Mouse (Mus musculus): ENCODE measurements around the gene Gstt2. TPM values are rescaled to one million over a fixed set of nuclear protein-coding genes. Genes with fewer than 3 reads are reported as not detected.

Gstt2 gene
- 253 and 308 TPM in 2 replicates for total RNA-seq (2014; rRNA removed)
- polyA plus RNA-seq (2012; rRNA removed) = 357 and 830 TPM in 2 replicates

- Histone ChIP-seq H3K4me1 (ENCODE audit: control insufficient read depth, insufficient read depth, low read length) (peaks cover 6% of the 10 kb centered on the region; the same call in 1 of the 2 replicates), H3K27ac (replicated peaks; ENCODE audit: insufficient read depth, low read depth, low read length) (peak within 1 kb of the TSS; percentile 65), H3K9ac (ENCODE audit: low read depth, low read length) (peak within 1 kb of the TSS; percentile 54), H3K79me2 (ENCODE audit: control insufficient read depth, insufficient read depth, low read length) (no peaks in the 10 kb centered on the region), H3K4me3 (ENCODE audit: insufficient read depth, low read depth, low read length) (peak within 1 kb of the TSS; percentile 37), H3K27me3 (ENCODE audit: control insufficient read depth, insufficient read depth, low read length) (no peaks in the 10 kb centered on the region), H3K36me3 (ENCODE audit: control insufficient read depth, insufficient read depth, low read length) (no peaks in the 10 kb centered on the region)
- DNase-seq (ENCODE audit: extremely low read depth, low read depth, low spot score) = peak; percentile 97
- WGBS = under 1% methylated on average over 21 of the region's 21 CpGs
- TF ChIP-seq POLR2A (IDR thresholded peaks at IDR 0.05; ENCODE audit: extremely low read depth, insufficient read depth, low read length) (0 out of 2 replicates have a peak, but pooled peaks have one; percentile 22), CTCF (IDR thresholded peaks at IDR 0.05; ENCODE audit: low read depth, low read length) (peak; percentile 14; the same call in 1 of the 2 replicates)
Measured at GRCm38 (mm10) chr10:75837248-75837759, at the start of gene Gstt2. Gene Gstt2, minus strand, starts transcription at chr10:75837424.

- DNase-seq (ENCODE audit: extremely low read depth, low read depth, low spot score) = no peak
- peaks cover 6% of the 10 kb centered on the region; the same call in 1 of the 2 replicates for H3K4me1 ChIP-seq (ENCODE audit: control insufficient read depth, insufficient read depth, low read length)
- no peaks in the 10 kb centered on the region for H3K79me2 ChIP-seq (ENCODE audit: control insufficient read depth, insufficient read depth, low read length)
- H3K36me3 ChIP-seq (ENCODE audit: control insufficient read depth, insufficient read depth, low read length) = no peaks in the 10 kb centered on the region
- no peaks in the 10 kb centered on the region for H3K27me3 ChIP-seq (ENCODE audit: control insufficient read depth, insufficient read depth, low read length)
- WGBS = 90% methylated on average over 8 of the region's 8 CpGs
- H3K9ac ChIP-seq (ENCODE audit: low read depth, low read length) = no peak overlapping the region
- no peak overlapping the region for H3K4me3 ChIP-seq (ENCODE audit: insufficient read depth, low read depth, low read length)
- no peak overlapping the region for H3K27ac ChIP-seq (replicated peaks; ENCODE audit: insufficient read depth, low read depth, low read length)
- TF ChIP-seq POLR2A (IDR thresholded peaks at IDR 0.05; ENCODE audit: extremely low read depth, insufficient read depth, low read length) (no peak), CTCF (IDR thresholded peaks at IDR 0.05; ENCODE audit: low read depth, low read length) (no peak)
Measured at GRCm38 (mm10) chr10:75884742-75885141, 47.5 kb upstream of the Gstt2 start.

- under 1% methylated on average over 10 of the region's 10 CpGs for WGBS
- no peaks in the 10 kb centered on the region for H3K36me3 ChIP-seq (ENCODE audit: control insufficient read depth, insufficient read depth, low read length)
- TF ChIP-seq POLR2A (IDR thresholded peaks at IDR 0.05; ENCODE audit: extremely low read depth, insufficient read depth, low read length) (no peak), CTCF (IDR thresholded peaks at IDR 0.05; ENCODE audit: low read depth, low read length) (peak; percentile 75)
- no peaks in the 10 kb centered on the region for H3K27me3 ChIP-seq (ENCODE audit: control insufficient read depth, insufficient read depth, low read length)
- H3K9ac ChIP-seq (ENCODE audit: low read depth, low read length) = peak overlapping the region; percentile 76
- peak; percentile 86 for DNase-seq (ENCODE audit: extremely low read depth, low read depth, low spot score)
- H3K79me2 ChIP-seq (ENCODE audit: control insufficient read depth, insufficient read depth, low read length) = no peaks in the 10 kb centered on the region
- H3K4me1 ChIP-seq (ENCODE audit: control insufficient read depth, insufficient read depth, low read length) = peaks cover 6% of the 10 kb centered on the region; the same call in 1 of the 2 replicates
- peak overlapping the region; percentile 27 for H3K4me3 ChIP-seq (ENCODE audit: insufficient read depth, low read depth, low read length)
- peak overlapping the region; percentile 85 for H3K27ac ChIP-seq (replicated peaks; ENCODE audit: insufficient read depth, low read depth, low read length)
Measured at GRCm38 (mm10) chr10:75883232-75883552, 46.0 kb upstream of the Gstt2 start.

- H3K4me1 ChIP-seq (ENCODE audit: control insufficient read depth, insufficient read depth, low read length) = peaks cover 6% of the 10 kb centered on the region; the same call in 1 of the 2 replicates
- no peaks in the 10 kb centered on the region for H3K79me2 ChIP-seq (ENCODE audit: control insufficient read depth, insufficient read depth, low read length)
- peak overlapping the region; percentile 27 for H3K4me3 ChIP-seq (ENCODE audit: insufficient read depth, low read depth, low read length)
- H3K9ac ChIP-seq (ENCODE audit: low read depth, low read length) = peak overlapping the region; percentile 76
- H3K27ac ChIP-seq (replicated peaks; ENCODE audit: insufficient read depth, low read depth, low read length) = peak overlapping the region; percentile 85
- DNase-seq (ENCODE audit: extremely low read depth, low read depth, low spot score) = no peak
- H3K27me3 ChIP-seq (ENCODE audit: control insufficient read depth, insufficient read depth, low read length) = no peaks in the 10 kb centered on the region
- WGBS = 7% methylated on average over 15 of the region's 15 CpGs
- TF ChIP-seq POLR2A (IDR thresholded peaks at IDR 0.05; ENCODE audit: extremely low read depth, insufficient read depth, low read length) (peak; percentile 38; the same call in 1 of the 2 replicates), CTCF (IDR thresholded peaks at IDR 0.05; ENCODE audit: low read depth, low read length) (no peak)
- H3K36me3 ChIP-seq (ENCODE audit: control insufficient read depth, insufficient read depth, low read length) = no peaks in the 10 kb centered on the region
Measured at GRCm38 (mm10) chr10:75882433-75883231, 45.4 kb upstream of the Gstt2 start.

- peak; percentile 93 for DNase-seq (ENCODE audit: extremely low read depth, low read depth, low spot score)
- Histone ChIP-seq H3K9ac (ENCODE audit: low read depth, low read length) (peak overlapping the region; percentile 63), H3K27ac (replicated peaks; ENCODE audit: insufficient read depth, low read depth, low read length) (peak overlapping the region; percentile 85), H3K79me2 (ENCODE audit: control insufficient read depth, insufficient read depth, low read length) (no peaks in the 10 kb centered on the region), H3K4me3 (ENCODE audit: insufficient read depth, low read depth, low read length) (no peak overlapping the region), H3K27me3 (ENCODE audit: control insufficient read depth, insufficient read depth, low read length) (no peaks in the 10 kb centered on the region), H3K4me1 (ENCODE audit: control insufficient read depth, insufficient read depth, low read length) (peaks cover 6% of the 10 kb centered on the region; the same call in 1 of the 2 replicates), H3K36me3 (ENCODE audit: control insufficient read depth, insufficient read depth, low read length) (no peaks in the 10 kb centered on the region)
- WGBS = 16% methylated on average over 20 of the region's 20 CpGs
- TF ChIP-seq CTCF (IDR thresholded peaks at IDR 0.05; ENCODE audit: low read depth, low read length) = no peak
- TF ChIP-seq POLR2A (IDR thresholded peaks at IDR 0.05; ENCODE audit: extremely low read depth, insufficient read depth, low read length) = no peak
Measured at GRCm38 (mm10) chr10:75881578-75882432, 44.6 kb upstream of the Gstt2 start.
